Mouse (Mus musculus) limb, embryonic 14.5 days (tissue): ENCODE results near the gene Cyp11a1. TPM values are rescaled to one million over a fixed set of nuclear protein-coding genes. Genes with fewer than 3 reads are reported as not detected.

Experiments
- ATAC-seq: fragments of 200-750 bp; cut with Nextera tagmentation; 2 replicates; pipeline ENCODE4 v1.8.0; 2017; ENCODE audit warnings: low read depth, moderate number of reproducible peaks, moderate TSS enrichment; ENCODE audit not compliant: low FRiP score
- DNase-seq: peaks from one replicate; pipeline ENCODE4 v3.0.0-alpha.2; 2015; ENCODE audit warnings: low spot score
- H3K27ac ChIP-seq: fragments of 300-500 bp; sonication (generic); replicated peaks from 2 replicates; pipeline ENCODE4 v1.5.1; 2014; ENCODE audit warnings: low read depth, mild to moderate bottlenecking, low read length, moderate library complexity, mixed read lengths
- H3K27me3 ChIP-seq: fragments of 300-500 bp; sonication (generic); 2 replicates; pipeline ENCODE4 v1.6.1; 2014; ENCODE audit warnings: low read length, mixed read lengths; ENCODE audit not compliant: control insufficient read depth, insufficient read depth
- H3K36me3 ChIP-seq: fragments of 300-500 bp; sonication (generic); 2 replicates; pipeline ENCODE4 v1.6.1; 2014; ENCODE audit warnings: mild to moderate bottlenecking, low read length, moderate library complexity, mixed read lengths; ENCODE audit not compliant: control insufficient read depth, insufficient read depth
- H3K4me1 ChIP-seq: fragments of 300-500 bp; sonication (generic); 2 replicates; pipeline ENCODE4 v1.6.1; 2014; ENCODE audit warnings: antibody characterized with exemption, low read length, mixed read lengths; ENCODE audit not compliant: control insufficient read depth, insufficient read depth
- H3K4me2 ChIP-seq: fragments of 300-500 bp; sonication (generic); replicated peaks from 2 replicates; pipeline ENCODE4 v1.6.1; 2014; ENCODE audit warnings: low read depth, mild to moderate bottlenecking, low read length, moderate library complexity; ENCODE audit not compliant: severe bottlenecking
- H3K4me3 ChIP-seq: fragments of 300-500 bp; sonication (generic); replicated peaks from 2 replicates; pipeline ENCODE4 v1.5.1; 2014; ENCODE audit warnings: low read length
- H3K9ac ChIP-seq: fragments of 300-500 bp; sonication (generic); 2 replicates; pipeline ENCODE4 v1.6.1; 2014; ENCODE audit warnings: mild to moderate bottlenecking, low read depth, low read length, moderate library complexity; ENCODE audit not compliant: severe bottlenecking
- H3K9me3 ChIP-seq: fragments of 300-500 bp; sonication (generic); 2 replicates; pipeline ENCODE4 v1.6.1; 2016; ENCODE audit warnings: low read length; ENCODE audit not compliant: control insufficient read depth
- POLR2A ChIP-seq: fragments of 200-500 bp; IDR thresholded peaks from 2 replicates; pipeline ENCODE4 v1.8.0; 2012; ENCODE audit warnings: inconsistent platforms, mild to moderate bottlenecking, moderate library complexity, borderline replicate concordance; ENCODE audit not compliant: insufficient read depth, insufficient read length; ENCODE audit errors: extremely low read depth
- WGBS: fragments of 180-500 bp; shearing (Covaris S2); extraction: QIAGEN DNeasy Blood & Tissue Kit; methylation state at CpG from one replicate; pipeline ENCODE4 v1.1.7; 2014; 5-methylcytosine and 5-hydroxymethylcytosine counted together
- polyA plus RNA-seq, 2 experiments: library from polyadenylated mRNA; depleted of rRNA in 1 of 2; stranded (reverse) in 1 of 2; unstranded in 1 of 2; fragments of >200 nt; fragmentation: Nextera tagmentation in 1 of 2; extraction: Ambion mirVana in 1 of 2; gene quantifications; 2 replicates each; pipeline versions ENCODE4 v1.2.1 to v1.2.3; 2012 to 2014

Cyp11a1 gene
- polyA plus RNA-seq, 2 experiments, result 3.3 to 5.7 TPM

DNA sequence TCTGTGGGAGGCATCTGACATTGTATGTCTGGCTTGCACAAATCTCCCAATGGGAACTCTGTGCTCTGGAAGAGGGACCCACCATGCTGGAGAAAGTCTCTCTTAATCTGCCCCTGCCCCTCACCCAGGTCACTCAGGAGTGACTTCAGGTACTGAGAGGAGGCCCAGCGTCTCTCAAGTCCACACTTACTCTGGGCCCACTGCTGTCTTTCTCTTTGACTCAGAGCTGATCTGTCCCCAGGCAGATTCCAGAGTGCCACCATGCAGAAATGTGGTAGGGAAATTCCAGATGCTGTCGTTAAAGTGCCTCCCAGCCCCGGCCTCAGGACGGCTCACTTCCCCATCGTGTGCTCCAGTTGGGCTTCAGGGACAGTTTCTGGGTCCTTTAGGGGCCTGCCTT lies 32.0 kb upstream of the Cyp11a1 start:
- Histone ChIP-seq H3K27me3 (no peaks in the 10 kb centered on the region), H3K4me2 (no peak overlapping the region), H3K4me1 (peaks cover 21% of the 10 kb centered on the region), H3K4me3 (no peak overlapping the region), H3K9ac (no peak overlapping the region), H3K36me3 (no peaks in the 10 kb centered on the region), H3K9me3 (no peaks in the 10 kb centered on the region), H3K27ac (no peak overlapping the region)
- ATAC-seq (no peak), DNase-seq (no peak)
- 23% methylated on average over 5 of the region's 5 CpGs for WGBS
- no peak for TF ChIP-seq POLR2A

DNA sequence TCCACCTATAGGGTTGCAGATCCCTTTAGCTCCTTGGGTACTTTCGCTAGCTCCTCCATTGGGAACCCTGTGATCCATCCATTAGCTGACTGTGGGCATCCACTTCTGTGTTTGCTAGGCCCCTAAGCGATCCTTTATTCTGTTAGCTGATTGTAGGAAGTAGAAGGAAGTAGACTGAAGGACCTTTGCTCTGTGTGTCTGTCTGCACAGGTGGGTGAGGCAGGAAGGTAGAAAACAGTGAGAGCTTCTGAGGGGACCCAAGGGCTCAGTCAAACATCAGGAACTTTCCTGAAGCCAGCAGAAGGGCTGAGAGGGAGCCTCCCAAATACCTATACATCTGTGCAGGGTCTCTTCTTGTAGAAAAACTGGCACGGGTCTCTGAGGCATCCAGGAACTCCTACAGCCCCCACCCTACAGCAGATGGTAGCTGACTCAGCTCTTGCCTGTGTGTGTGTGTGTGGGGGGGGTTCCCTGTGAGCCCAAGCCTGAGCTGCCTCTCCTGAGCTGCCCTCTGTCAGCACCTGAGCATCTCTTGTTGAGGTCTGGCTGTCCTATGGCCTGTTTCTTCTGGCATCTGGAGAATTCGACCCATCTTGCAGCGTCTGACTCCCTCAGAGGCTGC lies 30.9 kb upstream of the Cyp11a1 start:
- no peak for DNase-seq
- no peaks in the 10 kb centered on the region for H3K9me3 ChIP-seq
- ATAC-seq, result no peak
- no peak overlapping the region for H3K4me3 ChIP-seq
- WGBS, result 68% methylated on average over 5 of the region's 5 CpGs
- no peak for TF ChIP-seq POLR2A
- no peaks in the 10 kb centered on the region for H3K36me3 ChIP-seq
- no peak overlapping the region for H3K9ac ChIP-seq
- H3K4me1 ChIP-seq, result peaks cover 21% of the 10 kb centered on the region
- H3K27me3 ChIP-seq, result no peaks in the 10 kb centered on the region
- no peak overlapping the region for H3K27ac ChIP-seq
- H3K4me2 ChIP-seq, result no peak overlapping the region

GRCm38 (mm10) chr9:57978025-57978424 lies 28.2 kb upstream of the Cyp11a1 start:
- TF ChIP-seq POLR2A, result no peak
- Histone ChIP-seq H3K36me3 (no peaks in the 10 kb centered on the region), H3K4me1 (peaks cover 7% of the 10 kb centered on the region), H3K4me3 (no peak overlapping the region), H3K27ac (no peak overlapping the region), H3K27me3 (no peaks in the 10 kb centered on the region), H3K9me3 (no peaks in the 10 kb centered on the region), H3K4me2 (no peak overlapping the region), H3K9ac (no peak overlapping the region)
- 78% methylated on average over 6 of the region's 6 CpGs for WGBS
- ATAC-seq (no peak), DNase-seq (no peak)

DNA sequence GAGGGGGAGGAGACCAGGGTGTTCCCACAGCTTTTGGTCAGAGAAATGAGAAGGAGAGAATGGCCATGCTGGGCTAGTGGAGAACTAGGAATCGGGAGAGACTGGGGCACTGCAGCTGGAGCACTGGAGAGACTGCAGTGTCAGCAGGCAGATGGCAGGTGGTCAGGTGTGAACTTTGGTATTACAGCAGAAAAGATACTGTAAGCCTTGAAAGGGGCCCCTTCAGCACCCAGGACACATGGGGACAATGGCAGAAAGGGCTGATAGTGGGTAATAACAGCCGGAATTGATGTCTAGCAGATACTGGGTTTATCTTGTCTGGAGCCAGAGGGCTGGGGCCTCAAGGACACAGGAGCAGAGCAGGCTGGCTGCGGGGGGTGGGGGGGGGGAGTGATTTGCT lies 27.4 kb upstream of the Cyp11a1 start:
- Histone ChIP-seq H3K36me3 (no peaks in the 10 kb centered on the region), H3K4me3 (no peak overlapping the region), H3K9ac (no peak overlapping the region), H3K27ac (no peak overlapping the region), H3K4me1 (no peaks in the 10 kb centered on the region), H3K9me3 (no peaks in the 10 kb centered on the region), H3K4me2 (no peak overlapping the region), H3K27me3 (no peaks in the 10 kb centered on the region)
- no peak for DNase-seq
- TF ChIP-seq POLR2A, result no peak
- WGBS, result 55% methylated on average over 3 of the region's 3 CpGs
- ATAC-seq, result no peak

DNA sequence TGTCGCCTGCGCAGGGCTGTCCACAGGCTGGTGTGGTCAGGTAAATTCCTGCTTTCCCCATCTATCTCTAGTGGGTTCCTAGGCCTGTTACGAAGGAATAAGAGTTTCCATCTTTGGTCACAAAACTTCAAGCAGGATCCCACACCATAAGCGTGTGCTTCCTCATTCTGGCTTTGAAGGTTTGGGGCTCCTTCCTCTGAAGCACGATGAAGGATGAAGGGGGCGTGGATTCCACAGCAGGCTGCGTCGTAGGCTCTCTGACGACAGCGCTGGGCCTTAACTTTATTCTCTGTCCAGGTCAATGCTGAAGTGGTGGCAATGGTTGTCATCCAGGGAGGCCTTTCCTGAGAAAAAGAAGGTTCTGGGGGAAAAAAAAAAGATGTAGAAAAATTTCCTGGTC lies 25.6 kb upstream of the Cyp11a1 start:
- DNase-seq, result no peak
- Histone ChIP-seq H3K4me1 (no peaks in the 10 kb centered on the region), H3K27ac (no peak overlapping the region), H3K9ac (no peak overlapping the region), H3K36me3 (no peaks in the 10 kb centered on the region), H3K4me2 (no peak overlapping the region), H3K27me3 (no peaks in the 10 kb centered on the region), H3K9me3 (no peaks in the 10 kb centered on the region), H3K4me3 (no peak overlapping the region)
- no peak for TF ChIP-seq POLR2A
- 80% methylated on average over 10 of the region's 10 CpGs for WGBS
- no peak for ATAC-seq

DNA sequence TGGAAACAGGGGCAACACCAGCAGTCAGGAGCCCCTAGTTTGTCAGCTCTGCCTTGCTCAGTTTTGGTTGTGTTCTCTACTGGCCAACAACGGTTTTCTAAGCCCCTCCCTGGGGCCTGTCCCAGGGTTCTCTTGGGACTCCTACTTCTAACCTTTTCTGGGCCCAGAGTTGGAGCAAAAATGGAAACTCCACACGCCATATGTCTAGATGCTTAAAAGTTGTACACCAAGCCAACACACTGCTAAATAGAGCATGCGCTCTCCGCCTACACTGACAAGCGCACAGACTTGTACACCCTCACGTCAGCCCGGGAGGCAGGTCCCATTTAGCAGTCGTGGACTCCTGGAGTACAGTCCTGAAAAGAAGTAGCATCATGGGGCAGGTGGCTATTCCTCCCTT lies 20.9 kb upstream of the Cyp11a1 start:
- no peak for ATAC-seq
- 86% methylated on average over 8 of the region's 8 CpGs for WGBS
- no peak overlapping the region for H3K27ac ChIP-seq

More for the DNA sequence above, 20.9 kb upstream of the Cyp11a1 start:
- no peaks in the 10 kb centered on the region for H3K9me3 ChIP-seq
- no peaks in the 10 kb centered on the region for H3K27me3 ChIP-seq
- no peak overlapping the region for H3K4me3 ChIP-seq
- H3K9ac ChIP-seq, result no peak overlapping the region
- H3K4me2 ChIP-seq, result no peak overlapping the region
- H3K4me1 ChIP-seq, result no peaks in the 10 kb centered on the region
- DNase-seq, result no peak
- no peak for TF ChIP-seq POLR2A
- no peaks in the 10 kb centered on the region for H3K36me3 ChIP-seq
